Mouse (Mus musculus): ENCODE results near the gene Taf5l.
A peak's percentile ranks its signal among the peaks of the same experiment; 100 is the strongest.
"Not testable (repeated sequence)": the region's sequence is repeated elsewhere in the genome, so short reads cannot be mapped to it uniquely, and the experiment has no call there.

Taf5l gene

GRCm38 (mm10) chr8:124014299-124014698 lies 6.9 kb downstream of the Taf5l start:
- not testable (repeated sequence) for DNase-seq (ENCODE audit: low read depth, low spot score)

DNA sequence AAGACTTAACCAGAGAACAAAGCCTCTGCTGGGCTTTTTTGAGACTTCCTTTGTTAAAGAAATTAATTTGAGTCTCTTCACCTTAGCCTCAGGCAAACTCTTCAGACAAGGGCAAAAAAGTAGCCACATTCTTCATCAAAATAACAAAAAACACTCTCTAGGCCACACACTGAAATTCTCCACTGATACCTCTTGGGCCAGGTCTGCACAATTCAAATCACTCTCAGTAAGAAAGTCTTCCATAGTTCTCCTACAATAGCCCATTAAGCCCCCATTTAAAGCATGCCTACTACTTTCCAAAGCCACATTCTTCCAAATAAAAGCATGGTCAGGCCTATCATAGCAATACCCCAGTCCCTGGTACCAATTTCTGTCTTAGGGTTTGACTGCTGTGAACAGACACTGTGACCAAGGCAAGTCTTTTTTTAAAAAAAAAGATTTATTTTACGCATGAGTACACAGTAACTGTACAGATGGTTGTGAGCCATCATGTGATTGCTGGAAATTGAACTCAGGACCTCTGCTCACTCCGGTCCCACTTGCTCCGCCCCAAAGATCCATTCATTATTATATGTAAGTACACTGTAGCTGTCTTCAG lies 9.1 kb downstream of the Taf5l start:
- no peak for DNase-seq (ENCODE audit: low read depth, low spot score)

GRCm38 (mm10) chr8:124011580-124011979 lies 9.6 kb downstream of the Taf5l start:
- DNase-seq (ENCODE audit: low read depth, low spot score): no peak

GRCm38 (mm10) chr8:124007829-124008228 lies 13.4 kb downstream of the Taf5l start:
- DNase-seq (ENCODE audit: low read depth, low spot score): no peak

DNA sequence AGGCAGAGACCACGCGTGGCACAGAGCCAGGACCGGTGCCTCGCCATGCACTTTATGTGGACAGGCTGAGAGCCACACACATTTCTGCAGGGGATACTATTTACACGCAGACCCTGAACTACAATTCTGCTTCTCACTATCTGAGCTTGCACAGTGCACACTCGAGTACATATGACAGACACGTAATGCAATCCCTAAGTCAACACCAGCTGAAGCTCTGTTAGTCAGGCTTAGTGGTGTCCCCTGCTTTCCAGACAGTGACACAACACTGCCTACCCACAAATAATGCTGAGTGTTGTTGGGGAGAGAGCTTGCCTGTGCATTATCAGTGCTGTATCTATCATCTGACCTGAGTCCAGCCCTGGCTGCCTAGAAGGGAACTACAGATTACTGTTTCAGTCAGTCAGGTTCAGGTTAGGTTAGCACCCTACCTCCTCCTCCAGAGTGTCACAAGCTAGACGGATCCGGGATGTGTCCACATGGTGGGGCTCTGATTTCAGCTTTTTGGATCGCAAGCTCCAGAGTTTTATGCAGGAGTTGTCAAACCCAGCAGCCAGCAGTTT lies 18.6 kb downstream of the Taf5l start:
- no peak for DNase-seq (ENCODE audit: low read depth, low spot score)

- DNase-seq (ENCODE audit: low read depth, low spot score): no peak
Observed at GRCm38 (mm10) chr8:123999568-123999967, 21.6 kb downstream of the Taf5l start.

- DNase-seq (ENCODE audit: low read depth, low spot score): no peak
Observed at GRCm38 (mm10) chr8:123993997-123994396, 27.2 kb downstream of the Taf5l start.

DNA sequence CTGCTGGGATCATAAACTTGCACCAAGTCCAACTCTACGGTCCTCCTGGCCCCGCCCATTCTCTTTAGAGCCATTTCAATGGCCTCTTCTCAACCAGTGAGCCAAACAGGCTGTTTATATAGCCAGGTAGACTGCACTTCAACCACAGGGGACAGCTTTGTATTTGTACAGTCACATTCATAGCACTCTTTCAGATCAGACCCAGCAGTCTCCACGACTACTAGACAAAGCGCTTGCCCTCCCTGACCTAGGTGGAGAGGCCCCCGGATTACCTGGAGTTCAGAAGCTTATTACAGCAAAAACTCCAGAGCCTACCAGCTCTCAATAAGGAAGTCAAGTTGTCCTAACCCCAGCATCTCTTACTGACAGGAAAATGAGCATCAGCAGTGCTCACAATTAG lies 27.6 kb downstream of the Taf5l start:
- no peak for DNase-seq (ENCODE audit: low read depth, low spot score)

DNA sequence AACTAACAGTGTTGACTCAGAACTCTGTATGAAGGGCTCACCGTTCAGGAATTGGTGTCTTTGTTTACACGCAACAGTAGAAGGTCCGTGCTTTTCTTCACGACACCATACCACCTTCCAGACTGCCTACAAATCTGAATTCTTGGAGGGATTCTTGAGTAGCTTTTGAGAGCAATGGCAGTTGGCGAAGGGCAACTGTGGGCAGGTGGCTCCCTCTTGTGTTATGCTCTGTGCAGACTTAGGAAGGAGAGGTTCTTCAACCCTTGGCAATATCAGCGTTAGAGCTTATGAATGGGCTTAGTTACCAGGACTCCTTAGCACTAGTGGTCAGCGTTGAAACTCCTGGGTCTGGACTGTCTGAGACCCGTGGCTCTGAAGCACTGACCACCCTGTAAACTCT lies 28.6 kb downstream of the Taf5l start:
- DNase-seq (ENCODE audit: low read depth, low spot score): no peak

- DNase-seq (ENCODE audit: low read depth, low spot score): no peak
Observed at GRCm38 (mm10) chr8:123990277-123991049, 30.7 kb downstream of the Taf5l start.

- DNase-seq (ENCODE audit: low read depth, low spot score): no peak
Observed at GRCm38 (mm10) chr8:123989128-123989527, 32.1 kb downstream of the Taf5l start.

DNA sequence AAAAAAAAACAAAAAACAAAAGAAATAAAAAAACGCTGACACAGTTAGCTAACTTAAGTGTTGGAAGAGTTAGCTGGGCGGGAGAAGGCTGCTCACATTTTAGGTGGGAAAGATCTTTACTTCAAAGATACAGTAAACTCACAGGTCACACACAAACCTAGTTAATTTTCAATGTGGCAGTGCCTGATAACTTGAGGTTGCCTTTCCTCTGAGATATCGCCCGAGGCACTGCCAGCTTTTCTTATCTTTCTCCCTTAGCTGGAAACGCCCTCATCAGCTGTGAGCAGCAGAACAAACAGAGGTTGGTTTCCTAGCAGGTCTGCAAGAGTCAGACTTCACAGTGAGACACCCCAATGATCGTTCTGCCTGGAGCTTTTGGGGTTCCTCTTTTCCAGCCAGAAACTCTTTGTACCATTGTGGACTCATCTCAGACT lies 32.6 kb downstream of the Taf5l start:
- DNase-seq (ENCODE audit: low read depth, low spot score): no peak

- peak; percentile 71 for DNase-seq (ENCODE audit: low read depth, low spot score)
Observed at GRCm38 (mm10) chr8:123982826-123983400, 38.3 kb downstream of the Taf5l start, which contains the start of gene Abcb10. TSS of gene Abcb10 (minus strand) at chr8:123983122.

GRCm38 (mm10) chr8:123982291-123982793 lies 38.9 kb downstream of the Taf5l start:
- no peak for DNase-seq (ENCODE audit: low read depth, low spot score)

GRCm38 (mm10) chr8:123981674-123982073 lies 39.5 kb downstream of the Taf5l start:
- DNase-seq (ENCODE audit: low read depth, low spot score): no peak

DNA sequence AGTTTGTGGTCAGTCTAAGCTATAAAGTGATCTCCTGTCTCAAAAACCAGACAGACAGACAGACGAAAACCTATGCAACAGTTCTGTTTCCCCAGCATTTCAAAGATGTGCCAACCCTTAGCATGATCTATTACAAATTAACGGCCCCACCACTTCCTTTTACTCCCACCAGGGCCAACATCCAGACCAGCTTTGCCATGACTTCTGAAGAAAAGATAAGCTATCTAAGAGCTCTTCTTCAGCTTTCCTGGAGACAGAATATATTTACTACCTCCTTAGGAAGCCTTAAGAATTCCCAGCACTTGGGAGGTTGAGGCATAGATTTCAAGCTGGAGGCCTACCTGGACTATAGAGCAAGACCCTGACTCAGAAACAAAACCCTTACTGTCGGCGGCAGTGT lies 41.0 kb downstream of the Taf5l start:
- no peak for DNase-seq (ENCODE audit: low read depth, low spot score)

DNA sequence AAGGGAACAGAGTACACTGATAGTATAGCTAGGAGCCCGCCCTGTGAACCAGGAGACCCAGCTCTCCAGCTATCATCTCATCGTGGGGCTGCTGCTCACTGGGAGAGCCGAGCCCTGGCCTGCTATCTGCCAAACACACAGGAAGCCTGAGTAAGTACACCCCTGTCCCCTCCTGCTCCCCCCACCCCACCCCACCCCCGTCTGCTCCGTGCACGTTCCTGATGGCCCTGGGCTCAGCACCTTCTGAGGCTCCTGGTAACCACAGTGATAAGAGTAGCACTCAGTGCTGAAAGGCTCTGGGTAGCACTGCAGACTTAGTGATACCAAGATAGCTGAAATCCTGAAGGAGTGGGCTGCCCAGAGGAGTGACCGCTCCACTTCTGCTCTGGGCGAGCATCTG lies 42.3 kb downstream of the Taf5l start:
- no peak for DNase-seq (ENCODE audit: low read depth, low spot score)

DNA sequence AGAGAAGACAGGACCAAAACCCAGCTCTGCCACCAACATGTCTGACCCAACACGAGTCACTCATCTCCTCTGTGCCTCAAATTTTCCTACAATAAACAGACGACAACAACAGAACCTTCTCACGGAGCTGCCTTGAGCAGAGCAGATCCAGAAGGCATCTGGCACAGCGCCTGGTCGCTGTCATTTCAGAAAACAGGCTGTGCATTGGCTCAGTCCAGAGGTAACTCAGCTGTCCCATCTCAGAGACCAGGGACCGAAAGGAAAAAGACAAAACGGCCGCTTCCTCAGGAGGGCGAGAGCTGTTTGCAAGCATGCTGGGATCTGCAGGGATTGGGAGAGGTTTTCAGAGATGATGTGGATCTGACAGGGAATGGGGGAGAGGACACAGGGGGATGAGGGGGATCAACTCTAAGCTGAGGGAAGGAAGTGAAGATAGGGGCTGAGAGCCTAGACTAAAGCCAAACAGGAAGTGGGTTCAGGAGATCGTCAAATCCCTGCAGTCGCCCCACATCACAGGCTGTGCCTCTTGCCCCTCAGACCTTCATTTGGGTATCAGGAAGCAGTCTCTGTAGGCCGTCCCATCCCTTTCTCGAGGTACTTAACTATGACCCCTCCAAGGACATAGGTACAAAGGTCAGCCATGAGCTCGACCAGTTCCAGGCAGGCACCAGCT lies 42.9 kb downstream of the Taf5l start:
- no peak for DNase-seq (ENCODE audit: low read depth, low spot score)

GRCm38 (mm10) chr8:123977499-123977898 lies 43.7 kb downstream of the Taf5l start:
- no peak for DNase-seq (ENCODE audit: low read depth, low spot score)

DNA sequence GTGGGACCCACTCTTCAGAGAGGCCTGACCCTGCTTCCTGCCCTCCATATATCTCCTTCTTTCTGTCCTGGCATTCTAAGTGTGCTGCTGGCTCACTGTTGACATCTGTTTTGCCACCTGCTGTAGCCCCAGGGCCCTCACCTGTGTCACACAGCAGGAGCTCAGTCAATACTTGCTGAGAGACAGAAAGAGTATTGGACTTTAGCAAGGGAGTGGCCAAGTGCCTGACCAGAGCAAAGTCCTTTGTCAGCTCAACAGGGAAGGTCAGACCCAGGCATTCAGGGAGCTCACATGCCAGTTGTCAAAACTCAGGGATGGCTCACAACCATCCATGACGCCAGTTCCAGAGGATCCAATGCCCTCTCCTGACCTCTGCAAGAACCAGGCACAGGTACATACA lies 47.7 kb downstream of the Taf5l start:
- DNase-seq (ENCODE audit: low read depth, low spot score): no peak

DNA sequence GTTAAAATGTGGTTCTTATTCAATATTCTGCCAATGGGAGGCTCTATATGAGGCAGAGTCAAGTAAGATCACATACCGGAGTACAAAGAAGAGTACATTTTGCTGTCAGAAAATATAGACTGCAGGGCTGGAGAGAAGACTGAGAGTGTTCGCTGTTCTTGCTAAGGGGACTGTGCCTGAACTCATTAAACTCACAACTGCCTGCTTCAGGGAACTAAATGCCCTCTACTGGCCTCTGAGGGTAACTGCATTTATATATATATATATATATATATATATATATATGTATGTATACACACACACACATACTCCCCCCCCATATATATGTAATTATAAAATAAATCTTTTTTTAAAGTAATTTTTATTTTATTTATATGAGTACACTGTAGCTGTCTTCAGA lies 54.3 kb downstream of the Taf5l start:
- no peak for DNase-seq (ENCODE audit: low read depth, low spot score)

GRCm38 (mm10) chr8:123961371-123961770 lies 59.8 kb downstream of the Taf5l start:
- no peak for DNase-seq (ENCODE audit: low read depth, low spot score)

All from retina, adult 2 months (tissue).